Mouse (Mus musculus) gastrocnemius, adult 8-10 months (tissue): Measurements from ENCODE around the gene Zdhhc11. TPM values are rescaled to one million over a fixed set of nuclear protein-coding genes. Genes with fewer than 3 reads are reported as not detected.

ENCODE experiments used
- microRNA-seq: library from miRNA; unstranded; fragments of <30 nt; microRNA quantifications from one replicate; pipeline ENCODE4 v1.2.0, GENCODE M21; 2022
- total RNA-seq, 4 experiments: library from RNA; stranded (reverse); gene quantifications; 2 replicates each; pipeline ENCODE4 v1.2.4; 2022

Gene Zdhhc11
- total RNA-seq, 4 experiments from 2014 or later = not detected

Small RNA genes lying within 50 kb of the gene (microRNA-seq; reads per million reads assigned to microRNA genes)
- gene Gm25197 = not detected

Other genes starting within 250 kb of the Zdhhc11 start
- 1 to 10 TPM; 3.5 to 5.1 (median 3.6) TPM for gene Slc12a7, start 230.8 kb upstream of the Zdhhc11 start, total RNA-seq
- 1 to 10 TPM in 3 of 4 experiments, under 1 TPM in 1; 0.97 to 1.7 (median 1.4) TPM for gene Nkd2, start 116.2 kb upstream of the Zdhhc11 start, total RNA-seq
- under 1 TPM in 1 of 4 experiments, not detected in 3; 0.16 TPM for gene Trip13, start 26.1 kb upstream of the Zdhhc11 start, total RNA-seq
- gene Brd9, start 26.0 kb upstream of the Zdhhc11 start, total RNA-seq = 1 to 10 TPM; 5.4 to 8.6 (median 8.1) TPM
- 1 to 10 TPM; 5.5 to 8.8 (median 6.9) TPM for gene Tppp, start 45.6 kb downstream of the Zdhhc11 start, total RNA-seq
- gene Cep72, start 98.4 kb downstream of the Zdhhc11 start, total RNA-seq = under 1 TPM in 3 of 4 experiments, not detected in 1; 0.12 to 0.48 (median 0.34) TPM
- under 1 TPM in 2 of 4 experiments, not detected in 2; 0.07 to 0.11 TPM for gene Slc9a3, start 157.6 kb downstream of the Zdhhc11 start, total RNA-seq
- gene Exoc3, start 244.9 kb downstream of the Zdhhc11 start, total RNA-seq = 10 to 100 TPM; 27.8 to 36.4 (median 35.1) TPM